Mouse (Mus musculus) ES-Bruce4 (cell line): ENCODE measurements around the gene Tnfsf14.

Source experiments
- CTCF ChIP-seq: IDR thresholded peaks from one replicate; pipeline ENCODE4 v1.8.1; 2011; ENCODE audit warnings: low read depth, low read length
- POLR2A ChIP-seq: IDR thresholded peaks from one replicate; pipeline ENCODE4 v1.8.1; 2011; ENCODE audit warnings: low read length; ENCODE audit not compliant: insufficient read depth

GRCm38 (mm10) chr17:57228873-57229272 lies 34.9 kb upstream of the Tnfsf14 start:
- TF ChIP-seq POLR2A (no peak), CTCF (no peak)
